Mouse (Mus musculus): ENCODE results near the gene Tyro3. TPM values are rescaled to one million over a fixed set of nuclear protein-coding genes. Genes with fewer than 3 reads are reported as not detected.

Tyro3 gene
- total RNA-seq, 2 experiments from 2014 or later, result 0.61 to 0.67 TPM

GRCm38 (mm10) chr2:119855310-119855850 is 57.8 kb downstream of the Tyro3 start:
- no peak for DNase-seq

GRCm38 (mm10) chr2:119857341-119857740 is 59.8 kb downstream of the Tyro3 start:
- no peak for DNase-seq

- DNase-seq, result no peak
Measured at GRCm38 (mm10) chr2:119864484-119864883, 67.0 kb downstream of the Tyro3 start.

Other genes with a start within 250 kb of the Tyro3 start
- under 1 TPM; 0.46 to 0.54 TPM for gene Nusap1, start 179.4 kb upstream of the Tyro3 start, total RNA-seq (2021)
- under 1 TPM in 1 of 2 experiments, not detected in 1; 0.32 TPM for gene Oip5, start 179.3 kb upstream of the Tyro3 start, total RNA-seq (2021)
- gene Ndufaf1, start 134.9 kb upstream of the Tyro3 start, total RNA-seq (2021), result 10 to 100 TPM; 44.2 to 51.0 TPM
- gene Rtf1, start 122.7 kb upstream of the Tyro3 start, total RNA-seq (2021), result 10 to 100 TPM; 18.4 to 22.0 TPM
- gene Itpka, start 55.4 kb upstream of the Tyro3 start, total RNA-seq (2021), result not detected
- gene Ltk, start 37.3 kb upstream of the Tyro3 start, total RNA-seq (2021), result not detected
- 10 to 100 TPM; 14.4 to 16.4 TPM for gene Rpap1, start 10.2 kb upstream of the Tyro3 start, total RNA-seq (2021)
- gene Mga, start 99.5 kb downstream of the Tyro3 start, total RNA-seq (2021), result 10 to 100 TPM; 24.3 to 34.5 TPM
- 1 to 10 TPM; 6.0 to 6.7 TPM for gene Mapkbp1, start 175.0 kb downstream of the Tyro3 start, total RNA-seq (2021)
- 1 to 10 TPM; 2.5 to 3.7 TPM for gene Jmjd7, start 229.8 kb downstream of the Tyro3 start, total RNA-seq (2021)
- 1 to 10 TPM in 1 of 2 experiments, under 1 TPM in 1; 0.41 to 1.2 TPM for gene Gm28042, start 229.8 kb downstream of the Tyro3 start, total RNA-seq (2021)
- 1 to 10 TPM; 1.3 to 1.4 TPM for gene Pla2g4b, start 235.7 kb downstream of the Tyro3 start, total RNA-seq (2021)

Measured in gastrocnemius, postnatal 25 days (tissue).